Mouse (Mus musculus) small intestine, adult 2 months (tissue): ENCODE measurements around the gene Aspdh.

Experiments
- CTCF ChIP-seq: fragments of 200-500 bp; IDR thresholded peaks from 2 replicates; pipeline ENCODE4 v1.5.1; 2012; ENCODE audit warnings: low read depth, mild to moderate bottlenecking, control low read depth, inconsistent platforms, low read length, moderate library complexity, mixed read lengths; ENCODE audit not compliant: insufficient replicate concordance, insufficient read length; ENCODE audit errors: extremely low read depth
- POLR2A ChIP-seq: fragments of 200-500 bp; IDR thresholded peaks from 2 replicates; pipeline ENCODE4 v1.6.1; 2012; ENCODE audit warnings: low read depth, mild to moderate bottlenecking, control low read depth, inconsistent platforms, low read length, moderate library complexity

- TF ChIP-seq POLR2A (no peak), CTCF (no peak)
Measured at GRCm38 (mm10) chr7:44437188-44437587, 28.0 kb upstream of the Aspdh start.
